Mouse (Mus musculus) left cerebral cortex, adult 18-20 months (tissue): Measurements from ENCODE around the gene Twist1. TPM values are rescaled to one million over a fixed set of nuclear protein-coding genes. Genes with fewer than 3 reads are reported as not detected.

Experiments used
- DNase-seq, 2 experiments: peaks; one replicate each; pipeline ENCODE4 v3.0.0; 2021 to 2022; ENCODE audit warnings: low spot score in 2 of 2, mixed read lengths in 1 of 2
- long read RNA-seq, 2 experiments: library from polyadenylated mRNA; stranded (forward); transcript quantifications; one replicate each; pipeline ENCODE4 v2.0.0; 2021
- total RNA-seq, 2 experiments: library from RNA; stranded (reverse); gene quantifications; 2 replicates each; pipeline ENCODE4 v1.2.3; 2021

The Twist1 gene
- total RNA-seq, result 1 to 10 TPM; 1.0 to 1.5 TPM
- long read RNA-seq, experiment 1, partial matches to known transcripts, result 0 of 1 reads
- long read RNA-seq, experiment 1, other reads (novel, unspliced or antisense), result 0 of 1 reads
- long read RNA-seq, experiment 2, partial matches to known transcripts, result 0 of 2 reads
- long read RNA-seq, experiment 2, other reads (novel, unspliced or antisense), result 0 of 2 reads

DNA sequence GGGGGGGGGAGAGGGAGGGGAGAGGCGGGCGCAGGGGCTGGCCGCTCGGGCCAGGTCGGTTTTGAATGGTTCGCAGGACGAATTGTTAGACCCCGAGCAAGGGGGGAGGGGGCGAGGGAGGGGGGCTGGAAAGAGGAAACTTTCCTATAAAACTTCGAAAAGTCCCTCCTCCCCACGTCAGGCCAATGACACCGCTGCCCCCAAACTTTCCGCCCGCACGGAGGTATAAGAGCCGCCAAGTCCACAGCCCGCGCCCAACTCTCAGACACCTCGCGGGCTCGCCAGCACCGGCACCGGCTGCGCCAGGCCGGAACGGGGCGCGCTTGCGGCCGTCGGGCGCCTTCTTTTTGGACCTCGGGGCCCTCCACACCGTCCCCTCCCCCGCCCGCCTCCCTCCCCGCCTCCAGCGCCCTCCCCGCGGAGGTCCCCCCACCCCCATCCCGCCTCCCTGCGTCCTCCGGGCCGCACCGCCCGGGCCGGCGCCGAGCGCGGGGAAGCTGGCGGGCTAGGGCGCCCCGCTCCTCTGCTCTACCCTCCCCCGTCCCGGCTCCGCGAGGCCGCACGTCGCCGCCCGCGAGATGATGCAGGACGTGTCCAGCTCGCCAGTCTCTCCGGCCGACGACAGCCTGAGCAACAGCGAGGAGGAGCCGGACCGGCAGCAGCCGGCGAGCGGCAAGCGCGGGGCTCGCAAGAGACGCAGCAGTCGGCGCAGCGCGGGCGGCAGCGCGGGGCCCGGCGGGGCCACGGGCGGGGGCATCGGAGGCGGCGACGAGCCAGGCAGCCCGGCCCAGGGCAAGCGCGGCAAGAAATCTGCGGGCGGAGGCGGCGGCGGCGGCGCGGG is at the start of gene Twist1:
TSS of gene Twist1 (plus strand) at position 272 of the 841 bp plus-strand sequence.
- peak in 1 of 2 experiments; percentile 6 for DNase-seq

DNA sequence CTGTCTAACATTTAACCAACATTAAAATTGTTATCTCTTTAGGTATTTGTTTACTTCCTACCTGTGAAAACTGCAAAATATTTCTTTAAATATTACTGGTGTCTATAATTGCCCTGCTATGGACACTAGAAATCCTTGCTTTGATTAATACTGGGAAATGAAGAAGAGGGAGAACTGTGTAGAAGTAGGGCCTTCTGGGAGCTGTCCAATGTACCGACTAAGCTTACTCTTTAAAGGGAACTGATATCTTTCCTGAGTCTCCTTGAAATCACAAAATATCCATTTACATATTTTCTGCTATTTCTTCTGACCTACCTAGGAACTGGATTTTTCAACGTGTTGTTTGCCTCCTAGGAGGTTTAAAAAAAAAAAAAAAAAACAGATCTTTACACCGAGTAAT is 30.7 kb upstream of the Twist1 start:
- no peak for DNase-seq

DNA sequence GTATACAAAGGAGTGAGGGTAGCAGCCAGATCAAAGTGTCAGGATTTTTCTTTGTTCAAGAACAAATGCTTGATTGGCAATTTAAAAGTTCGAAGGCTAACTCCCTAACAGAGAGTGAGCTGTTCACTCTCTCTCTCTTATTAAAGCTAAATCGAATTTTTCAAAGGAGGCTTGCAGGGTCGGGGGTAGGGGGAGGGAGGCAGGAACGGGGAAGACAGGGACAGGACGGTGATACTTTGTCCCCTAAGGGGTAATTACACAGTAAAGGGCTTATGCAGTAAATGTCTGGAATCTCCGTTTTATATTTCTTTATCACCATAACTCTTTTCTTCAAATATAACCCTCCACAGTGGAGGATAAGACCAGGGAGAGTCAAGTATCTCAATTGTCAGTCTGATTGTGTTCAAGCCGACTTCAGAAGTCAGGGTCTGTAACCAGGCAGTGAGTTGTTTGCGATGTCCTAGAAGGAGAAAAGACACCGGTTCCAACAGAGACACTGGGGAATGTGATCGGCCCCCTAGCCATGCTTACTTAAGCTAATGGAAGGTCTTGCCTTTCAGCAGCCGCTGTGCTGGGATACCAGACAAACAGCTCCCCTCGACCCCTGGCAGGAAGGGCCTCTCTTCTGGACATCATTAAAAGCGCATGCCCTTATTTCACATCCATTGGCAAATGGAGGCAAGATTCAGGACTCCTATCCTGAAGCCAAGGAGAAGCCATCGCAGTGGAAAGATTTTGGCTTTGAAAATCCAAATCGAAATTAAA is 30.0 kb upstream of the Twist1 start:
- no peak for DNase-seq

DNA sequence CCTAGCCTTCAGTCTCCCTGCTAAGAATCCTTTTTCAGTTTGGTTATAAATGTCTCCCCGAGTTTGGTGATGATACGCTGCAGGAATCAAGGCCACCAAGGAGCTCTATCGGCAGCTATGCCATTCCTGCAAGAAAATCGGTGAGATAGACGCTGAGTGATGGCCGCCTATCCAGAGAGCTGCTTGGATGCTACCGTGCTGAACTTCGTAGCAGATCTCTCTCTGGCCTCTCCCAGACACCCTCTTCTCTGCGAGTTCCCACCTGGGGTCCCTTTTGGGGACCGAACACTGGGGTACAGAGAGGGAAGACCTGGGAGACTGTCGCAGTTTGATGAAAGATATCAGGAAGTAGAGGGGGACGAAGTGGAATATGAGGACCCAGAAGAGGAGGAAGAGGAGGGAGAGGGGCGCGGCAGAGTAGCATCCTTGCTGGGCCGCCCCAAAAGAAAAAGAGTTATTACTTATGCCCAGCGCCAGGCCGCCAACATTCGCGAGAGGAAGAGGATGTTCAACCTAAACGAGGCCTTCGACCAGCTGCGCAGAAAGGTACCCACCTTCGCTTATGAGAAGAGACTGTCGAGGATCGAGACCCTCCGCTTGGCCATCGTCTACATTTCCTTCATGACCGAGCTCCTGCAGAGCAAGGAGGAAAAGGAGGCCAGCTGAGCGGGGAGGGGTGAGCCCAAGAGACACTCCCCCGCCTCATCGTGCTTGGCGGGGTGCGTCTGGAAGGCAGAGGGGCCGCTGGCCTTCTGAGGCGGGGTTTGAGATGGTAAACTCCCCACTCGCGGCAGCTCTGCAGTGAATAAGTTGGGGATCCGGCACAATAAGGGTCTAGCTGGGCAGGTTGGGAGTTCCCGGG is 28.9 kb upstream of the Twist1 start, which contains the start of gene Ferd3l:
TSS of gene Ferd3l (plus strand) at position 95 of the 862 bp plus-strand sequence.
- DNase-seq, result no peak

DNA sequence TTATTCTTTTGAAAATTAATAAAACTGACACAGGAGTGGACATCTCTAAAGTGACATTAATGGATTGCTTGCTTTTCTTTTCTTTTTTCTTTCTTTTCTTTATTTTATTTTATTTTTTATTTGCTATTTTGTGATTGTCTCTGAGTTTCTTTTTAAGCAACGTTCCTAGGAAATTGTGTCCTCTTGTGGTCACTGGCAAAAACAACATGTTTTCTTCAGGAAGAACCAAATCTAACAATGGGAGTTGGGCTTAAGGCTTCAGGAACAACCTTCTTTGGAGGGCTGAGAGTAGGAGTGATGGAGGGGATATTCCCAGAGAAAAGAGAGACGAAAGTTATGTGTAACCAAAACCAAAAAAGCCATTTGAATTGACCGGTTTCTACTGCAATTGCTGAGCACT is 4.6 kb upstream of the Twist1 start:
- no peak for DNase-seq

DNA sequence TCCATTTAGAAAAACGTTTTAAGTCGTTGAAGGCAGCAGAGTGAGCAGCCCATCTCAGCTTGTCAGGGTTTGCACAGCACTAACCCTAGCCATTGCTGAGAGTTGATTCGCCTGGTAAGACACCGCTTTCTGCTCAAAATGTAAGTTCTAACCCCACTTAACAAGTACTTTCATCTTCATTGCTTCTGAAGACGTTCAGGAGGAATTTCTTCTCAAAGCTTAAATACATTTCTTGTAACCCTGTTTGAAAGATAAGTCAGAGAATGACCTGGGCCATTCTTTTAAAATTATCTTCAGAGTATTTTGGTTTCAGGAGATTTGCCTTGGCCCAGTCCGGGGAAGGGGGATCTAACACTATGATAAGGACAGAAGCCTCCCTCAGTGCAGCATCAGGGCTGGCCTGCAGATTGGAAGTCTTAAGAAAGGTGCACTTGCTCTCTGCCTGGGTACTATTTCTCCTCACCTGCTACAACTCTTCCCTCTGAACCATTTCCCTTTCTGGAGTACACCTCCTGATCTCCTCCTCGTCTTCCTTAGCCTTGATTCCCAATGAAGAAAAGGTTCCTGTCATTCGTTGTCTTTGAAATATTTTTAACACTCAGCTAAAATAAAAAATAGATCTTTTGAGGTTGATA is 2.4 kb upstream of the Twist1 start:
- DNase-seq, result no peak

DNA sequence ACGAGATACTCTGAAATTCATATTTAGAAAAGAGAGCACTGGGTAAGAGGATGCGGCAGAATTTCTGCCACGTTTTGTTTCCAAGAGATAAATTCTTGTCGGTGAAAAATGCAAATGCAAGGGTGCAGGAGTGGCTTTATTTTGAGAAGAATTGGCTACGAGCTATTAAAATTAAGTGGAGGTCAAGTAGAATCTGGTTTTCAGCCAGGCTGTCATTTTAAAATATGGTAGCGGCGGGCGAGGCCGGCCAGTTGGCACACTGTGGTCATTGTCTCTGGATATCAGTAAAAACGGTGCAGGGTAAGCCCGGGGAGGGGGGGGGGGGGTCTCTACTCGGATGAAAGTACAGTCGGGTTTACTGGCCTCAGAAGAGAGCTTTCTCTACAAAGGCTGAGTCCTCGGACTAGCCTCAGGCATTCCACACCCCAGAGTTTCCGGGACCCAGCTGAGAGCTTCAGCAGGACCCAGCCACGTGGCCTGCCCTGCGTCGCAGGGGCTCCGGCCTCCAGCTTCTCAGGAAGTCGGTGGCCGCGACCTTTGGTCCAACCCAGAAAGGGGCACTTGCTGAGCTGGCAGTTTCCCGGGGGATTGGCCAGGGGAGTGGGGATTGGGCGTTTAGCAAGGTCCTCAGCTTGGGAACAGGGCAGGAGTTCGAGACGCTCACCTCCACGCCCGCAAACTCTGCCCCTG is 1.7 kb upstream of the Twist1 start:
- DNase-seq, result no peak

DNA sequence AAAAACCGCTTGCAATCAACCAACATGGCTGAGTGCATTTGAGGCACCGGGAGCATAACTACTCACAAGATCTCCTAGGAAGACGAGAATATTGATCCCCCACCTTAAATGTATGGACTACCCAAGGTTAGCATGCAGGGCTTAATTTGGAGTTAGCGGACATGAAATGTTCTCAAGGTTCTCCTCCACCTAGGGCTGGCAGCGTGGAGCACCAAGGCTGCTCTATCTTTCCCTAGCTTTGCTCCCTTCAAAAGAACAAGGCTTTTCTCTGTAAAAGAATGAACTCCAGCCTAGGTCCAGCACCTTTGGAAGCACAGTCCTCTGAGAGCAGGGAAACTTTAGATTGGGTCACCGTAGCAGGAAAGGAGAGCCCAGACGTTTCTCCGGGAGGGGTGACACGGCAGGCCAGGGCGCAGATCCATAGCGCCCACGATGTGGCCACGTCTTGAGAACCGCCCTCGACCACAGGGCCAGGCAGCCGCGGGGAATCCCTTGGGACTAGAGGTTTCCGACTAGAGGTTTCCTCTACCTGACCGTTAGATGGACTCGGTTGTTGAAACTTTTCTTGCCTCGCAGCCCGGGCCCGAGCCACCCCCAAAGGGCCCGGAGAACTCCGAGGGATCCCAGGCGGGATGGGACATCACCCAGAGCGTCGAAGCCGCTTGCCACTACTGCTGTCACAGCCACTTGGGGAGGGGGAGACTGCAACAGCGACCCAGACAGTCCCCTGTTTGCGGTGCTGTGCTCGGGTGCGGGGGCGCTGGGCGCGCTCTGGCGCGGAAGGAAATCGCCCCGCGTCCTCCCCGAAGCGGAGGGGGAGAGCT is 683 bp upstream of the Twist1 start:
- DNase-seq, result no peak

DNA sequence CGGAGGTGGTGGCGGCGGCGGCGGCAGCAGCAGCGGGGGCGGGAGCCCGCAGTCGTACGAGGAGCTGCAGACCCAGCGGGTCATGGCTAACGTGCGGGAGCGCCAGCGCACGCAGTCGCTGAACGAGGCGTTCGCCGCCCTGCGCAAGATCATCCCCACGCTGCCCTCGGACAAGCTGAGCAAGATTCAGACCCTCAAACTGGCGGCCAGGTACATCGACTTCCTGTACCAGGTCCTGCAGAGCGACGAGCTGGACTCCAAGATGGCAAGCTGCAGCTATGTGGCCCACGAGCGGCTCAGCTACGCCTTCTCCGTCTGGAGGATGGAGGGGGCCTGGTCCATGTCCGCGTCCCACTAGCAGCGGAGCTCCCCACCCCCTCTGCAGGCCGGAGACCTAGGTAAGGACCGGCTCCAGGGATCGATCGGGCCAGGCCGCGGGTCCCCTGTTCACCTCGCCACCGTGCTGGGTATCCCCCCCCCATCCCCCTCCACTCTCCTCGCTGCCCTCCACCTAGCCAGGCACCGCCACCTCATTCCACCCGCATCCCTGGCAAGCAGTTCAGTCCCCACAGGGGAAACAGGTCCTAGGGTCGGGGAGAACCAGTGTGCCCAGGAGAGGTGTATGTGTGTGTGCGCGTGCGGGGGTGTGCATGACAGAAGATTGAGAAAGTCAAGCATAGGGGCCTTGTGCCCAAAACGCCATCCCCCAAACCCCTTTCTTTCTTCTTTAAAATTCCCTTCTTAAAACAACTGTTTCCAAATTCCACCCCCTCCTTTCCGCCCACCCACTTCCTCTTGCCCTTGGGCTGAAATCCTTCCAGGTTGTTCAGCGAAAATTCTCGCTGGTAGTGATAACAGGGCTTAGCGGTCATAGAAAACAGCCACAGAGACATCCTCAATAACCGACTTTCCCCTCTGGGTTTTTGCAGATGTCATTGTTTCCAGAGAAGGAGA is 1.0 kb downstream of the Twist1 start:
- peak in 1 of 2 experiments; percentile 8 for DNase-seq

DNA sequence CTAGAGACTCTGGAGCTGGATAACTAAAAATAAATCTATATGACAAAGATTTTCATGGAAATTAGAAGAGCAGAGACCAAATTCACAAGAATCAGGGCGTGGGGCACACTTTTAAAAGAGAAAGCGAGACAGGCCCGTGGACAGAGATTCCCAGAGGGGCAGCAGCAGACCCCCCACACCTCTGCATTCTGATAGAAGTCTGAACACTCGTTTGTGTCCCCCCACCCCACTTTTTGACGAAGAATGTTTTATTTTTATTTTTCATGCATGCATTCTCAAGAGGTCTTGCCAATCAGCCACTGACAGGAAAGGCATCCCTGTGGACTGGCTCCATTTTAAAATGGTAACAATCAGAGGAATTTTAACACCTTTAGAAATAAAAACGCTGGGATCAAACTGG is 1.7 kb downstream of the Twist1 start:
- no peak for DNase-seq

DNA sequence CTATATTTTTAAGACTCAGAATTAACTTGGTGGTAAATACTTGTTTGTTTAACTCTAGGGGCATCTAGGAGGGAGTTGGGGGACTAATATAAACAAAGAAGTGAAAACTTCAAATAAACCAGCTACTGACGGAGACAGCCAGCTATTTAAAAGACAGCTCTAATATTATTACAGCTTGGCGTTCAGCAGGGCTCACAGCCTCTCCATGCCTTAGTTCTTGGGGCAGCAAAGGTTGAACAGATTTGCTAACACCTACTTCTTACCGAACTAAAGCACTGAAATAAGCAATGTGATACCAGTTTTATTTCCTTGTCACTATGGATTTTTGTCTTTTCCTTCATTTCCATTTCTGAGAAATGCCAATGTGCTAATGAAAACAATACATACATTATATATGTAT is 2.4 kb downstream of the Twist1 start:
- no peak for DNase-seq

DNA sequence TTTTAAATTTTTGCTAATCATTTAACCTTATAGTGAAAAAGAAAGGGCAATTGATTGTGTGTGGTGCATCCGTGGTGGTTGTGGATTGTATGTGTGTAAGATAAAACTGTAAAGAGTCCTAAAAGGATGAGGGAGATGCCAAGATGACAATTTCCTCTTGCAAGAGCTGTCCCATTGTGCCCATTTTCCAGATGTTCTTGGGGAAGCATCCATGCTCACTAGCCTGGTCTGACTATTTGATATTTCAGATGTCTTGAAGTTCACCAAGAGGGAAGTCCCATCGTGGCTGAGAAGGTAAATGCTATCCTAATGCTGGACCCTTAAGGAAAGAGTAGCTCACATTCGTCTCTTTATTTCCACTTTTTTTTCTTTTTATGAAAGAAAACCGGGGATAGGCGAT is 3.5 kb downstream of the Twist1 start:
- DNase-seq, result no peak

DNA sequence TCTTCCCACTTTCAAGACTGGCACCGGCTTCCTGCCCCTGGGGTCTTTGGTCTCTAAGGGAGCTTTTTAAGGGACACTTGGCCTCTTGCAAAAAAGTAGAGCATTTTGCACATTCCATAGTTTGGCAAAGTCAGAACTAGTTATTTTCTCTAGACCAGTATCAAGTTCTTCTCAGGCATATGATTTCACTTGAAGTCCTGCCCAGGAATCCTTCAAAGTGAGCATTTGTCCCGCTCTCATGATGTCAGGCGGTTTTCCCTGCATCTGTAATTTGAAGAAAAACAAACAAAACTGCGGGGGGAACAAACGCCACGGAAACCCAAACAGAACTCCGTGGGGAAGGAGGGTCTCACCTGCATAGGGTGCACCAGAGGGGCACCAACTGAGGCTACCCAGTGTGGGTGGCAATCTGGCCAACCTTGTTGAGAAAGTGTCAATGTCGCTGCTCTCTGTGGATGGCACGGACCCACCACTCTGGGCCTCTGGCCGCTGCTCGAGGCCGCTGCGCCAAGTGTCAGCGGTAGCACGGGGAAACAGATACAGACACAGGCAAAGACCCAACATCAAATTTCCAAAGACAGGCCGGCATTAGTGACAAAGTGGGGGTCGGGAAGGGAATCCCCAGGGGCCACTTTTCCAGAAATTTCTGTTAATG is 4.8 kb downstream of the Twist1 start:
- DNase-seq, result peak in 1 of 2 experiments; percentile 2

DNA sequence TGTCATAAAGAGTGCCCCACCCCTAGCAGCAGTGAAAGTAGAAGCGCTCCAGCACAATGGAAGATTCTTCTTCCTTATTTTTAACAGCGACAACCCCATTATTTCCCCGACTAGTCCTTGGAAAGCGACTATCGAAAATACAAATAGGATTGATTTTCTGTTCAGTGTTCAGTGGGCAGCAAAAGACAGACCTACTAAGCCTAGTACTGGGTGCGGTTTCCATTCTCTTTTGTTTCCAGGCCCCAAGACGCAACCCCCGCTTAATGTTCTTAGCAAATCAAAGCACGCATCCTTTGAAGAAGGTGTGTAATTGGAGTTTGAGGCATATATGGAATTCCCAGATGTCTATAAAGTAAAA is 5.3 kb downstream of the Twist1 start:
- no peak for DNase-seq

DNA sequence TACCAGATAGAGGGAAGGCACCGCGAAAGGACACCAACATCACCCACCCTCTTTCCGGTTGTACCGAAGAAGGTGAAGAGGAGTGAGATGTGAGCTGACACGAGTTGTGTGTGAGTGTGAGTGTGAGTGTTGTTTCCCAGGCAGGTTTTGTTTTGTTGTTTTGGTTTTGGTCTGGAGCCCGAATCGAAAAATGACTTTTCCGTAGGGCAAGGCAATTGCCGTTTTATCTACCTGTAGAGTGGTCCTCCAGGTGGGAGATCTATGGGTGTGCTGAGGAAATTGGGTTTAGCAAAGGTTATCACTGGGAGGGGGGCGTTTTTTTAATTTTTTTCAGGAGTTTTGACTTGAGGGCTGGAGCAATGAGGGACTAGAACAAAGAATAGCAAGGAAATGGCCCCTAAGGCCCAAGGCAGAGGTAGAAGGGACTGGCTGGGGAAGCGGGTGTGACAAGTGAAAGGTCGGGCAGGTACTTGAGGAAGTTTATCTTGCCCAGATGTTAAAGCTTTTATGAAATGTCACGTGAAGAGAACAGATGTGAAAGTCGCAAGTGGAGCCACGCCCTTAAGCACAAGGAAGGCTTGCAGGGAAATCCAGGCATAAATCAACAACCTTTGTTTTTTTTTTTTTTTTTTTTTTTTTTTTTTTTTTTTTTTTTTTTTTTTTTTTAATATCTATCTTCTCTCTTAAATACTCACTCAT is 6.3 kb downstream of the Twist1 start:
- DNase-seq, result no peak

DNA sequence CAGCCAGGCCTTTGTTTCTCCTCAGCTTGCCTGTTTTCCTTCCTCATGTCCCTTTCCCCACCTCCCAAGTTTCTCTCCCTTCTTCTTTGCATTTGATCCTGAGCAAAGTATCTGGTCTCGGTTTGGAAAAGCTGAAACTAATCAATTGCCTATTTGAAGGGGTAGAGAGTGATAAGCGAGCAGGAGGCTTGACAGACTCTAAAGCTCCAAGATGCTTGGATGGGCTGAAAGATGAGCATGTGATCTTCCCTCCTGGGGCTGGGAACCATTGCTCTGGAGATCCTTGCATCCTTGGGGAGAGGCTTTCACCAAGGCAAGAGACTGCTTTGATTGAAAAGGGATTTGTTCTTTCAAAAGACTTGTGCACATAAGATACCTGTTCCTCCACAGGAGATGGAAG is 7.0 kb downstream of the Twist1 start:
- DNase-seq, result no peak
